Comparison of ENCODE assay signal across 19 mouse cellular contexts in genomic region chr17:40810934-40811333, GRCm38 (mm10). TPM values are rescaled to one million over a fixed set of nuclear protein-coding genes. Genes with fewer than 3 reads are reported as not detected.
DNase-seq lines count a peak whose midpoint lies in the region; ATAC-seq lines count a peak whose summit lies in the region.
"Had no signal": no experiment of that assay in that cellular context is flagged by ENCODE, and none has a peak within 500 bp of the region (broad histone marks: within the 10 kb centered on the region; RNA-seq: fewer than 3 reads in every experiment).

Gene Rhag (plus strand): TSS chr17:40811126.

- H3K4me2 ChIP-seq in heart, embryonic 11.5 days = no peak within 1 kb of the TSS; the same call in 1 of the 2 replicates
- H3K4me2 ChIP-seq in liver, embryonic 15.5 days = peak within 1 kb of the TSS; percentile 35; the same call in 1 of the 2 replicates
- H3K4me2 ChIP-seq in forebrain, embryonic 15.5 days (replicated peaks) = no peak within 1 kb of the TSS
- H3K4me2 ChIP-seq in forebrain, embryonic 13.5 days = no peak within 1 kb of the TSS
- H3K4me2 ChIP-seq: heart, embryonic 15.5 days; hindbrain, embryonic 12.5 days; limb, embryonic 15.5 days; midbrain, embryonic 11.5 days; neural tube, embryonic 15.5 days had no signal

- 0 out of 2 replicates have a peak within 1 kb of the TSS, but pooled peaks have one; percentile 28 for H3K9ac ChIP-seq in heart, embryonic 11.5 days (ENCODE audit: low read depth, low read length)
- peak within 1 kb of the TSS; percentile 74 for H3K9ac ChIP-seq in liver, embryonic 15.5 days
- H3K9ac ChIP-seq in forebrain, embryonic 15.5 days (replicated peaks) = no peak within 1 kb of the TSS
- H3K9ac ChIP-seq in forebrain, embryonic 13.5 days = no peak within 1 kb of the TSS
- H3K9ac ChIP-seq: heart, embryonic 15.5 days; hindbrain, embryonic 12.5 days; limb, embryonic 15.5 days; neural tube, embryonic 15.5 days had no signal

- H3K4me1 ChIP-seq in heart, embryonic 11.5 days (ENCODE audit: control insufficient read depth, insufficient read depth, low read length) = peaks cover 2% of the 10 kb centered on the region; the same call in 1 of the 2 replicates
- H3K4me1 ChIP-seq in liver, embryonic 15.5 days (replicated peaks) = peaks cover 32% of the 10 kb centered on the region
- H3K4me1 ChIP-seq in forebrain, embryonic 15.5 days = no peaks in the 10 kb centered on the region
- H3K4me1 ChIP-seq in forebrain, embryonic 13.5 days = no peaks in the 10 kb centered on the region
- H3K4me1 ChIP-seq: heart, embryonic 15.5 days; hindbrain, embryonic 12.5 days; limb, embryonic 15.5 days; neural tube, embryonic 15.5 days had no signal

- H3K4me3 ChIP-seq in heart, embryonic 11.5 days (ENCODE audit: low read depth, low read length) = peak within 1 kb of the TSS; percentile 30; the same call in 1 of the 2 replicates
- H3K4me3 ChIP-seq in liver, embryonic 15.5 days (replicated peaks) = peak within 1 kb of the TSS; percentile 69
- no peak within 1 kb of the TSS for H3K4me3 ChIP-seq in forebrain, embryonic 15.5 days
- H3K4me3 ChIP-seq in forebrain, embryonic 13.5 days = no peak within 1 kb of the TSS
- H3K4me3 ChIP-seq: heart, embryonic 15.5 days; hindbrain, embryonic 12.5 days; limb, embryonic 15.5 days; neural tube, embryonic 15.5 days had no signal

- no peaks in the 10 kb centered on the region for H3K9me3 ChIP-seq in heart, embryonic 11.5 days (replicated peaks; ENCODE audit: control insufficient read depth, low read length)
- H3K9me3 ChIP-seq in liver, embryonic 15.5 days (replicated peaks) = no peaks in the 10 kb centered on the region
- H3K9me3 ChIP-seq in forebrain, embryonic 15.5 days = no peaks in the 10 kb centered on the region
- H3K9me3 ChIP-seq in forebrain, embryonic 13.5 days (replicated peaks) = no peaks in the 10 kb centered on the region
- H3K9me3 ChIP-seq: heart, embryonic 15.5 days; hindbrain, embryonic 12.5 days; limb, embryonic 15.5 days; neural tube, embryonic 15.5 days had no signal

- DNase-seq in heart, postnatal 4 days = no peak
- peak; percentile 49 to 69 for DNase-seq in spleen, postnatal 4 days (ENCODE audit: low spot score in 2 of 2)
- no peak for DNase-seq in thymus, adult 18-20 months
- DNase-seq: cerebellum, adult 2 months; gastrocnemius, postnatal 14 days; lung, postnatal 14 days had no signal

- WGBS in heart, embryonic 11.5 days (ENCODE audit: insufficient replicate concordance) = 47% methylated on average over 1 of the region's 1 CpGs
- 6% methylated on average over 1 of the region's 1 CpGs for WGBS in liver, embryonic 15.5 days (ENCODE audit: insufficient replicate concordance)
- WGBS in forebrain, embryonic 15.5 days = 77% methylated on average over 1 of the region's 1 CpGs
- WGBS in forebrain, embryonic 13.5 days = 69% methylated on average over 1 of the region's 1 CpGs

- H3K27ac ChIP-seq in heart, embryonic 11.5 days (ENCODE audit: low read depth, low read length) = no peak within 1 kb of the TSS
- H3K27ac ChIP-seq in liver, embryonic 15.5 days (replicated peaks) = peak within 1 kb of the TSS; percentile 96
- no peak within 1 kb of the TSS for H3K27ac ChIP-seq in forebrain, embryonic 15.5 days (replicated peaks)
- H3K27ac ChIP-seq in forebrain, embryonic 13.5 days = no peak within 1 kb of the TSS
- H3K27ac ChIP-seq: heart, embryonic 15.5 days; hindbrain, embryonic 12.5 days; limb, embryonic 15.5 days; neural tube, embryonic 15.5 days had no signal

- no peaks in the 10 kb centered on the region for H3K36me3 ChIP-seq in heart, embryonic 11.5 days (ENCODE audit: control insufficient read depth, insufficient read depth, low read length)
- H3K36me3 ChIP-seq in liver, embryonic 15.5 days (replicated peaks) = peaks cover 7% of the 10 kb centered on the region
- H3K36me3 ChIP-seq in forebrain, embryonic 15.5 days = no peaks in the 10 kb centered on the region
- no peaks in the 10 kb centered on the region for H3K36me3 ChIP-seq in forebrain, embryonic 13.5 days (ENCODE audit: poor library complexity, severe bottlenecking)
- H3K36me3 ChIP-seq: heart, embryonic 15.5 days; hindbrain, embryonic 12.5 days; limb, embryonic 15.5 days; neural tube, embryonic 15.5 days had no signal

- peak; percentile 75; the same call in 1 of the 2 replicates for ATAC-seq in heart, embryonic 11.5 days (replicated peaks; ENCODE audit: insufficient number of reproducible peaks, low FRiP score, low TSS enrichment)
- ATAC-seq in common myeloid progenitor, adult 5-6 weeks (replicated peaks; ENCODE audit: low read depth, poor library complexity, severe bottlenecking) = peak; percentile 55
- peak; percentile 80 for ATAC-seq in liver, embryonic 15.5 days (ENCODE audit: insufficient read depth)
- ATAC-seq in forebrain, embryonic 15.5 days (replicated peaks) = no peak
- no peak for ATAC-seq in forebrain, embryonic 13.5 days

- no peaks in the 10 kb centered on the region for H3K27me3 ChIP-seq in heart, embryonic 11.5 days (ENCODE audit: control insufficient read depth, insufficient read depth, low read length)
- H3K27me3 ChIP-seq in liver, embryonic 15.5 days = no peaks in the 10 kb centered on the region
- no peaks in the 10 kb centered on the region for H3K27me3 ChIP-seq in forebrain, embryonic 15.5 days
- no peaks in the 10 kb centered on the region for H3K27me3 ChIP-seq in forebrain, embryonic 13.5 days
- H3K27me3 ChIP-seq: CH12.LX; heart, embryonic 15.5 days; hindbrain, embryonic 12.5 days; limb, embryonic 15.5 days; neural tube, embryonic 15.5 days had no signal

RNA-seq across cellular contexts. Expression of gene Rhag, which starts in this region (rescaled TPM):
- 25.7 and 33.2 TPM in 2 replicates for polyA plus RNA-seq in heart, embryonic 11.5 days (2014; fragmentation: Nextera tagmentation; extraction: Ambion mirVana)
- total RNA-seq in heart, postnatal 4 days (2021) = 1 to 10 TPM in 1 of 2 experiments, under 1 TPM in 1; 0.21 to 1.1 TPM
- total RNA-seq in common myeloid progenitor, adult 5-6 weeks (2017) = 29.7 and 30.5 TPM in 2 replicates
- 220 and 226 TPM in 2 replicates for polyA plus RNA-seq in liver, embryonic 15.5 days (2015; fragmentation: Nextera tagmentation; extraction: Ambion mirVana)
- 0.15 and 0.17 TPM in 2 replicates for polyA plus RNA-seq in forebrain, embryonic 15.5 days (2015; fragmentation: Nextera tagmentation; extraction: Ambion mirVana)
- 0.06 and 0.76 TPM in 2 replicates for polyA plus RNA-seq in forebrain, embryonic 13.5 days (2015; fragmentation: Nextera tagmentation; extraction: Ambion mirVana)
- total RNA-seq: CH12.LX; gastrocnemius, postnatal 14 days; layer of hippocampus, adult 8-10 months; left cerebral cortex, postnatal 14 days had no signal
- polyA plus RNA-seq: cerebellum, adult 2 months had no signal

Comparison
In these comparisons a context has a peak if more than half of its experiments do, and no peak if none do; other contexts are left out.
1. RNA of gene Rhag (total RNA-seq): 29.7 to 30.5 TPM in common myeloid progenitor, adult 5-6 weeks; 0.21 to 1.1 TPM in heart, postnatal 4 days; every median in the first group is over 10 times any median in the second.
2. RNA of gene Rhag (polyA plus RNA-seq): 220 to 226 TPM in liver, embryonic 15.5 days and 25.7 to 33.2 TPM in heart, embryonic 11.5 days; 0.15 to 0.17 TPM in forebrain, embryonic 15.5 days and 0.06 to 0.76 TPM in forebrain, embryonic 13.5 days; every median in the first group is over 10 times any median in the second.
3. ATAC-seq: peak in heart, embryonic 11.5 days (single experiment), common myeloid progenitor, adult 5-6 weeks (single experiment) and liver, embryonic 15.5 days (single experiment); none in forebrain, embryonic 15.5 days (single experiment) and forebrain, embryonic 13.5 days (single experiment).
4. H3K4me3 ChIP-seq: peak in heart, embryonic 11.5 days (single experiment) and liver, embryonic 15.5 days (single experiment); none in forebrain, embryonic 15.5 days (single experiment) and forebrain, embryonic 13.5 days (single experiment).
5. H3K9ac ChIP-seq: peak in heart, embryonic 11.5 days (single experiment) and liver, embryonic 15.5 days (single experiment); none in forebrain, embryonic 15.5 days (single experiment) and forebrain, embryonic 13.5 days (single experiment).
6. DNase-seq: peak in spleen, postnatal 4 days (2 of 2); none in heart, postnatal 4 days (single experiment) and thymus, adult 18-20 months (0 of 2).